Mouse (Mus musculus) urinary bladder, adult 18-20 months (tissue): ENCODE results near the gene Gng8.
A peak's percentile ranks its signal among the peaks of the same experiment; 100 is the strongest.

ENCODE experiments used
- DNase-seq, 2 experiments: peaks; one replicate each; pipeline ENCODE4 v3.0.0; 2022; ENCODE audit warnings: low spot score in 2 of 2, mixed read lengths in 2 of 2

Gene Gng8

DNA sequence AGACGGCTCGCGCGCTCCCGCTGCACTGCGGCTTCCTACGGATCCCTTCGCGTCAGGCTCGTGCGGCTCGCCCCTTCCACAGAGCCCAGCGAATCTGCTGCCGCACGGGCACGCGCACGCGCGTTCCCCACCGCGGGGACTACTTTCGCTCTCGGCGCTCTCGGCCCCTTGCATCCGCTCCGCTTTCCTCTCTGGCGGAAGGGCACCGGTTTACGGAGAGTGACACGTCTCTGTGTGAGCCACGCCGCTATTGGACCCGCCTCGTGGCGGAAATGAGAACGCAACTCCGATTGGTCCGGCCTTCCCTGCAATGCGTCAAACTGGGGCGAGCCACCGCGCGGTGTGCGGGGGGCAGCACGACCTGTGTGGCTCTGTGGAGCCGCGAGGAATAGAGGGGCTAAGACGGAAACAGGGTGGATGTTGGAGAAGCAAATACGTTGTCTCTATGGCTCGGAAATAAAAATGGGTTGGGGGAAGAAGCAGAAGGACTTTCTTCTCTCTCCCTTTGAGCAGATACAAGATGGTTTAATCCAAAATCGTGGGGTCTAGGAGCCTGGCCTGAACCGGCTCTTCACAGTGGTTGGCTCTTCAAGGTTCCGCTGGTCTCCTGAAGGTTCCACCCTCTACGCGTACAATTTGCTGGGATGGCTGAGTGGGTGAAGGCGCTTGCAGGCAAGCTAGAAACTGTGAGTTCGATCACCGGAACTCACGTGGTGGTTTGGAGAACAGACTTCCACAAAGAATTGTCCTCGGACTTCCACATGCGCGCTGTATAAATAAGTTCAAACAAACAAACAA is 32.6 kb downstream of the Gng8 start, which contains the start of gene Calm3:
Calm3 (minus strand) TSS at position 78 of the 798 bp plus-strand sequence.
- peak; percentile 99 for DNase-seq

GRCm38 (mm10) chr7:16928341-16928740 is 36.8 kb downstream of the Gng8 start:
- DNase-seq = no peak

DNA sequence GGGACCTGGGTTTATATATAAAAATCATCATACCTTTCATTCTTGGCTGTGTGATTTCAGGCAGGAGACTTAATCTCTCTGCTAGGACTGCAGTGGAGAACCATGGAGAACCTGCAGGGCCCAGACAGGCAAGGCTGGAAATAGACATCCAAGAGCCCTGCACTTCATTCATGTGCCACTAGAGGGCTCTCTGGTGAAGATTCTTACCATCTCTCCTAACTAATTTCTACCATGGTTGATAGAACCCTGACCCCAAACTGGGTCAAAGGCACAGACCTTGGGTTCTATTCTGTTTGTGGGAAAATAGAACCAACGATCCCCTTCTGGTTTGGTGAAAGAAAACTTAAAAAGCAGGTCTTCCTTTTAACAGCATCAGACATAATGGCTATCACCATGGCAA is 39.3 kb downstream of the Gng8 start:
- DNase-seq = no peak

- DNase-seq = peak in 1 of 2 experiments; percentile 63
These were observed 40.5 kb downstream of the Gng8 start for GRCm38 (mm10) chr7:16931968-16932627.

- DNase-seq = no peak
These were observed 41.4 kb downstream of the Gng8 start for GRCm38 (mm10) chr7:16932704-16933577.

DNA sequence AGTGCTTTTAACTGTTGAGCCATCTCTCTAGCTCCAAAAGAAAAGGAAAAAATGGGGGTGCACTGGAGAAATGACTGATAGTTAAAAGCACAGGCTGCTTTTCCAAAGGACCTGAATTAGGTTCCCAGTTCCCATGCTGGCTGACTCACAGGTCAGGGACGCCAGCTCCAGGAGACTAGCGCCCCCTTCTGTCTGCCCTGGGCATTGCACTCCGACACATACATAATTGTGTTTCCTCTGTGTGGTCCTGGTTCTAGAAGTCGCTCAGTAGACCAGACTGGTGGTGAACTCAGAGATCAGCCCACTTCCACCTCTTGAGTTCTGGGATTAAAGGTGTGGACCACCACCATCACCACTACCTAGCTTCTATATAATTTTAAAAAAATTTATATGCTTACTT is 45.7 kb downstream of the Gng8 start:
- DNase-seq = no peak

- DNase-seq = no peak
These were observed 46.7 kb downstream of the Gng8 start for GRCm38 (mm10) chr7:16938117-16938791.

GRCm38 (mm10) chr7:16940292-16940691 is 48.7 kb downstream of the Gng8 start:
- DNase-seq = no peak

- no peak for DNase-seq
These were observed 51.3 kb downstream of the Gng8 start for GRCm38 (mm10) chr7:16942861-16943260.

GRCm38 (mm10) chr7:16944061-16944807 is 52.6 kb downstream of the Gng8 start, which contains the start of gene Pnmal2:
Gene Pnmal2, plus strand, starts transcription at chr7:16944682.
- DNase-seq = peak in 1 of 2 experiments; percentile 34

DNA sequence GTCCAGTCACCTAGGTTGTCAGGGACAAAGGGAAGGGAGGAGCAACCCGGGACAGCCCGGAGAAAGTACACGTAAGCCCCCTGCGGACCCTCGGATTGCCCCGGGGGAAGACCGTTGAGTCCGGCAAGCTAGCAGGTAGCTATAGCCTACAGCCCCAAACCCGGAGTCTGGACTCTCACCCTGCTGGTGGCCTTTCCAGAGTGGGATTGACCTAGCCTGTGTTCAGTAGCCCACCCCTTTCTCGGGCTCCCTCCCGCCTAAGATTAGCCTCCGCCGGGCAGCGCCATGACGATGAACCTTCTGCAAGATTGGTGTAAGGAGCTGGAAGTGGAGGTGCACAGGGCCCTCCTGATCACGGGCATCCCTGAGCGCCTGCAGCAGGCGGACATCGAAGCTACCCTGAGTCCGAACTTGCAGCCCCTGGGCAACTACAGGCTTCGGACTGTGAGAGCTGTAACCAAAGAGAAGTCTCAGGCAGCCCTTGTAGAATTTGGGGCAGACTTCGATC is 53.3 kb downstream of the Gng8 start:
- DNase-seq = no peak
